Mouse (Mus musculus) embryonic fibroblast, embryonic 13.5 days (primary cell): ENCODE measurements around the gene Rassf8. TPM values are rescaled to one million over a fixed set of nuclear protein-coding genes. Genes with fewer than 3 reads are reported as not detected.

Experiments used
- H3K27ac ChIP-seq: 2 replicates; pipeline ENCODE4 v1.5.1; 2012; ENCODE audit warnings: low read length, control low read depth, inconsistent platforms; ENCODE audit not compliant: insufficient read depth
- H3K4me1 ChIP-seq: 2 replicates; pipeline ENCODE4 v1.6.1; 2011; ENCODE audit warnings: low read length; ENCODE audit not compliant: control insufficient read depth, insufficient read depth
- H3K4me3 ChIP-seq: 2 replicates; pipeline ENCODE4 v1.5.1; 2011; ENCODE audit warnings: mild to moderate bottlenecking, control low read depth, low read length; ENCODE audit not compliant: insufficient read depth
- CTCF ChIP-seq: IDR thresholded peaks from 2 replicates; pipeline ENCODE4 v1.5.1; 2011; ENCODE audit warnings: mild to moderate bottlenecking, control low read depth, low read length, moderate library complexity, borderline replicate concordance; ENCODE audit not compliant: insufficient read depth
- POLR2A ChIP-seq: IDR thresholded peaks from 2 replicates; pipeline ENCODE4 v1.6.1; 2011; ENCODE audit warnings: low read depth, mild to moderate bottlenecking, control low read depth, low read length, moderate library complexity
- polyA plus RNA-seq: library from polyadenylated mRNA; stranded (reverse); fragments of >200 nt; gene quantifications from 2 replicates; pipeline ENCODE4 v1.2.4, GENCODE M21; 2011; ENCODE audit warnings: low read depth; ENCODE audit not compliant: missing spikeins, insufficient read length

Gene Rassf8
- polyA plus RNA-seq, 1 experiment = 73.0 TPM

DNA sequence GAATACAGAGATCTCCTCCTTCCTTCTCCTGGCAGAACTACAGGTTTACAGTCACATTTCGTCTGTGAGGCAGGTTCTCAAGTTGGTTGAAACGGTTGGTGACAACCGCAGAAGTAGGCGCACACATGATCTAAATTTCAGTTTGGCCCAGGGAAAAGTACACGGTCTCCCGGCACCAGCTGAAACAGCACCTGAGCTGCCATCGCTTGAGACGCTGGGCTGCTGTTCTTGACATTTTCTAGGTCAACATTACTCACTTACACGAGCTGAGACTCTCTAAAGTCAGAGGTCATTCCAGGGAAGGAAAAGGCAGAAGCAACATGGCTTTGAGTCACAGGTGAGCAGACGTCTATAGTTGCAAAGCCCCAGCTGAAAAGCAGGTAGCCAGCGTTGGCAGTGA, 105.4 kb downstream of the Rassf8 start:
- Histone ChIP-seq H3K4me1 (peaks cover 5% of the 10 kb centered on the region), H3K27ac (no peak overlapping the region), H3K4me3 (no peak overlapping the region)
- no peak for TF ChIP-seq POLR2A
- no peak for TF ChIP-seq CTCF

DNA sequence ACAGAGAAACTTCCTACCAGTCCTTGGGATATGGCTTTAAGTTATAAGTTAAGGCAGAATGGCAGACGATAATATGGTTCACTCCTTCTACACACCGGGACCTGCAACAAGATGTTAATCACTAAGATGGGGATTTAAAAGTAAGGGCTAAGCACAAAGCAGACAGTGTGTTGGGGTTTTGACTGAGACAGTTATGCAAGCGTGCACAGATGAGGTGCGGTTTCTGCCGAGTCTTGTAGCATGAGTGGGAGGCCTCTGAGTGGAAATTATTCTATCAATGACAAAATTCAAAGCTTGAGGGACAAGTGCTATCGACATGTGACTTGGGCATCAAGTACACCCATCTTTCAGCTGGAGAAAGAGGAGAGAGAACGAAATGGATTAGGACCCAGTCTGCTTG, 106.2 kb downstream of the Rassf8 start:
- Histone ChIP-seq H3K4me1 (peaks cover 5% of the 10 kb centered on the region), H3K4me3 (no peak overlapping the region)

DNA sequence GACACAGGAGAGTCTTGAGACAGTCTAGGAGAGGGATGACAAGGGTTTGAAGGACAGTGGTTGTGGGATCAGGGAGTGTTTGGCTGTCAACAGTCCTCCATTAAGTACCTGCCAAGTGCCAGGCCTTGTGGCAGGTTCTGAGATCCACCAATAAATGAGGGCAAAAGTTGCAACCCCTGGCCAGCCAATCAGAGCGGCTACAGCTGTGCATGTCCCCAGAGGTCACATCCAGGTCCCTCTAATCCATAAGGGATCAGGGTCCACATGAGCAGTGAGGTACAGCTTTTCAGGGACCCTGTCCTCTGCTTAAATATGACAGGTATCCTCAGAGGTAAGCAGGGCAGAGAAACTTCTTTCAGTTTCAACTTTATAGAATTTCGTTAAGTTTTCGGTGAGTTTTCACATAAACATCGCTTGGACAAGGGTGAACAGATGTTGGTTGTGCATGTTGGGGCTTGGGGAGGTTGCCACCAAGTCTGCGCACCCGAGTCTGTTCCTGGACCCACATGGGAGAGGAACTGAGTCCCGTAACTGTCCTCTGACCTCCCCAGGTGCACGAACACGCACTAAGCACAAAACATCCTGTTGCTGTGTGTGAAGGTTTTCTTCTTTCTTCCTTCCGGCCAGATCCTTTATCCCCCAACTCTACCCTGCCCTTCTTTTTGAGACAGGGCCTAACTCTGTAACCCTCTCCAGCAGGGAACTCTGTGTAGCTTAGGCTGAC, 107.0 kb downstream of the Rassf8 start:
- TF ChIP-seq POLR2A = no peak
- no peak for TF ChIP-seq CTCF
- H3K4me3 ChIP-seq = no peak overlapping the region

More for the DNA sequence above, 106.2 kb downstream of the Rassf8 start:
- TF ChIP-seq CTCF = no peak
- TF ChIP-seq POLR2A = no peak
- H3K27ac ChIP-seq = no peak overlapping the region

DNA sequence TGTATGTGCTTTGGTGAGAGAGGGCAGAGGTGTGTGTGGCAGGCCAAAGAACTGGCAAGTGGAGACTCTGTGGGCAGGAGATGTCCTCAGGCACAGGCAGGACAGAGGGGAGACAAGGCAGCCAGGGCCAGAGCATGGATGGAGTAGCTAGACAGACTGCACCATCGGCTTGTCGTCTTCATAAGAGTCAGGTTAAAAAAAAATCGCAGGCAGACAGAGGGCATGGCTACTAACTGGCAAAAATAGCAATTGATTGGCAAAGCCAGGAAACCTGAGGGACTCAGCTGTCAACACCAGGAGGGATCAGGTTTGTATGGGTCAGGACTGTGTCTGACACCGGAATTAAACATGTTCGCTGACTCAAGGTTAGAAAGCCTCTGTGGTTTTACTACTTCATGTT, 108.2 kb downstream of the Rassf8 start:
- Histone ChIP-seq H3K27ac (no peak overlapping the region), H3K4me1 (peaks cover 5% of the 10 kb centered on the region), H3K4me3 (no peak overlapping the region)
- TF ChIP-seq POLR2A = no peak
- TF ChIP-seq CTCF = no peak

More for the DNA sequence above, 107.0 kb downstream of the Rassf8 start:
- peaks cover 5% of the 10 kb centered on the region for H3K4me1 ChIP-seq
- H3K27ac ChIP-seq = no peak overlapping the region

DNA sequence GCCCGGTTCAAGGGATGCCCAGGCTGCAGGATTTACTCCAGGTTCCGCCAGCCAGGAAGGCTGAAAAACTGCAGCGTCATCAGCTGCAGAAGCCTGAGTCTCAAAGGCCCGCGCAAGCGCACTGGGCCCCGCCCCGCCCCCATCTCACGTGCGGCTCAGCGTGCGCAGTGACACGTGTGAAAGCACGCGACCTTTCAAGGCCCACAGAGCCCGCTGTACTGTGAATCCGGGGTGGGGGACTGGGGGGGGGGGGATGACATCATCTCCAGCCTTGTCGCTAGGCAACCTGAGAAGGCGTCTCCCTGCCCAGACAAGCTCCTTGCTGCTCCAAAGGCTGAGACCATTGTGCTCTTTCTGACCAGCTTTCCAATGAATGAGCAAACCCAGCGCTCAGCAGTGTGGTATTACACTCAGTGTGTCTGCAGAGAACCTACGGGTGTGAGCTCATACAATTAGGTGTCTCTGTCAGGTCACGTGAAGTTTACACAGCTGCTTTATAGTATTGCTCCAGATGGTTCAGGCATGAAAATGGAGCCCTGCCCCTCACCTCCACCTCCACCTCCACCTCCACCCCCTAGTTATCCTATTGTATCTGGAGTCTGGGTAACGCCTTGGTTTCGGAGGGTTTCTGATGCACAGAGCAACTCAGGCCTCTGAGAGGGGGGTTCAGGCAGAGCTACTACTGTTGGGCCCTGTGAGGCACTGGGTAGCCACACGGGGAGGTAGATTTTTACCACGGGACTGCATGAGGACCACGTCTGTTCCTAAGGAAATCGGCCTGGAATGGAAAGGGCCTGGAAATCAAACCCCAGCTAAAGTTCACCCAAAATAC, 109.4 kb downstream of the Rassf8 start:
- TF ChIP-seq CTCF (no peak), POLR2A (peak; percentile 37; the same call in 1 of the 2 replicates)
- Histone ChIP-seq H3K4me1 (peaks cover 5% of the 10 kb centered on the region), H3K4me3 (no peak overlapping the region), H3K27ac (no peak overlapping the region)

DNA sequence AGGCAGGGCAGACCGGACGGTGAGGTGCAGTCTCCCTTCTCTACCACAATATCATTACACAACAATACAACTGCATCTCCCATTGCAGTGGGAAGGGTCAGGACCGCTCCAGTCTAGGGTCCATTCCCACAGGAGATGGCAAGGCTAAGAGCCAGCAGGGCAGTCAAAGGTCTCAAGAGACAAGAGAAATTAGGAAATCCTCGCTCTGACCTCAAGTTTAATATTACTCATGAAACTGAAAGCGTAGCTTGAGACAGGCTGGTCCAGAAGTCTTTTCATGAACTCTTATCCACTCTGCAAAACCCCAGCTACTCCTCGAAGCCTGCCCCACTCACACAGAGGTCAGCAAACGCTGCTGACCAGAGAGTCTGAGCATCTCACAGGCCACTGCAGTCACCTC, 110.9 kb downstream of the Rassf8 start:
- Histone ChIP-seq H3K27ac (no peak overlapping the region), H3K4me3 (no peak overlapping the region), H3K4me1 (peaks cover 5% of the 10 kb centered on the region)
- TF ChIP-seq CTCF (no peak), POLR2A (no peak)

DNA sequence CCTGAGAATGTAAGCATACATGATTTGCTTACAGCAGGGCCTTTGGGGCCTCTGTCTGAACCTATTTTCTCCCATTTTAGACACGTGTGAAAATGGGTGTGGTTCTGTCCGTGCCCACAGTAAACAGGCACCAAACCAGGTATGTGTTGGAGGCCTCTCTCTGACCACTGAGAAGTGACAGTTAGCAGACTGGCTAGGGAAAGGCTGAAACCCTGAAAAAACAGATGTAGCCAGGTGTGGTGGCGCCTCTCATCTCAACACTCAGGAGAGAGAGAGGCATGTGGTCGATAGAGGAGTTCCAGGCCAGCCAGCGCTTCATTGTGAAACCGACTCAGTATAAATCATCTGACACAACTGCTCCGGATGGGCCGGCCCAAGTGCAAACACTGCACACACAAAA, 111.9 kb downstream of the Rassf8 start:
- Histone ChIP-seq H3K27ac (no peak overlapping the region), H3K4me3 (no peak overlapping the region), H3K4me1 (peaks cover 5% of the 10 kb centered on the region)
- TF ChIP-seq POLR2A (no peak), CTCF (no peak)

DNA sequence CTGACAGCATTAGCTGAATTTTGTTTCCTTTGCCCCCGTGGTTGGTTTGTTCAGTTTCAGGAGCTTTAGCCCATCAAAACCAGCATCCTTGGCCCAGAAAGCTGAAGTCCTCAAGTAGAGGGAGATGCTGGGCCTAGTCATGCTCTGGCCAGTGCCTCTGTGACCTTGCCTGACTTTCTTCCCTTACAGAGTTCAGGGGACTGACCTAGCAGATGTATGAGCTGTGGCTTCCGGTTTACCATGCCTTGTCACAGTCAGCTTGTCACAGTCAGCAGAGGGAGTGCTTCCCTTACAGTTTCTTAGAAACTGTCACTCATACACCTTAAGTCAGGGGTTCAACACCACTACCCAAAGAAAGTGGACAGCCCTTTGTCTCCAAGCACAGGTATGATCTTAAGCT, 113.8 kb downstream of the Rassf8 start:
- TF ChIP-seq POLR2A (no peak), CTCF (no peak)
- 0 out of 2 replicates have a peak, but pooled peaks cover 3% of the 10 kb centered on the region for H3K4me1 ChIP-seq

DNA sequence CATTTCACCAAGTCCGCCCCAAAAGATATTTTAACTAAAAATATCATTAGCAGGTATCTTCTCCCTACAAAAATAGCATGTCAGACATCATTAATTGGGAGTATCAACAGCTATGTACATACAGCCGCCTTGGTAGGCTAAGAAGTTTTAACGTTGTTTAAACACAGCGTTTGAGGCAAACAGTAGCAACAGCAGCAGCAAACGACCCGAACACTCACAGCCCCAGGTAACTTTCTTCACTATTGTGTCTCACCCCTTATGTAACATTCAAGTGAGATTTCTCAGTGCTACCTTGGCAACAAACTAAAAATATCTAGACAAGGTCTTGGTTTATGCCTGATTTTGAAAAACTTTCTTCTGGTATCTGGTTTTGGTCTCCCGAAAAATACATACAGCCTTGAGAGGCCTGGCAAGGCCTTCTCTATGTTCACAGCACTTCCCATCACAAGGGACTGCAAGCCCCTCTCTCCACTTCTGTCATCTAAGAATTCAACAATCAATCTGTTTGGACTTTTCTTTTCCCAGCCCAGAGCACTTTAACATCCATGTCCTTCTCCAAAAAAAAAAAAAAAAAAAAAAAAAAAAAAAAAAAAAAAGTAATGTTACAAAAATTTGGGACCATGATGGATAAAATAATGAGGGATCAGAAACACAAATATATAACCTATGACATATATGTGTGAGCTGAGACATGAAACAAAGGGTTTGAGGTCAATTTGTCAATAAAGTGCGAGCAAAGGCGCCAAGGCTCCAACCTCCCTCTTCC, 115.1 kb downstream of the Rassf8 start:
- TF ChIP-seq POLR2A (no peak), CTCF (no peak)
- H3K27ac ChIP-seq = no peak overlapping the region
- no peaks in the 10 kb centered on the region for H3K4me1 ChIP-seq
- H3K4me3 ChIP-seq = 0 out of 2 replicates have a peak overlapping the region, but pooled peaks have one; percentile 47

More for the DNA sequence above, 113.8 kb downstream of the Rassf8 start:
- no peak overlapping the region for H3K27ac ChIP-seq
- H3K4me3 ChIP-seq = no peak overlapping the region
